Mouse (Mus musculus): Measurements from ENCODE around the gene Slc2a8. TPM values are rescaled to one million over a fixed set of nuclear protein-coding genes. Genes with fewer than 3 reads are reported as not detected.

Slc2a8 gene
- polyA plus RNA-seq, 1 experiment from 2014 or later: 26.4 TPM

DNA sequence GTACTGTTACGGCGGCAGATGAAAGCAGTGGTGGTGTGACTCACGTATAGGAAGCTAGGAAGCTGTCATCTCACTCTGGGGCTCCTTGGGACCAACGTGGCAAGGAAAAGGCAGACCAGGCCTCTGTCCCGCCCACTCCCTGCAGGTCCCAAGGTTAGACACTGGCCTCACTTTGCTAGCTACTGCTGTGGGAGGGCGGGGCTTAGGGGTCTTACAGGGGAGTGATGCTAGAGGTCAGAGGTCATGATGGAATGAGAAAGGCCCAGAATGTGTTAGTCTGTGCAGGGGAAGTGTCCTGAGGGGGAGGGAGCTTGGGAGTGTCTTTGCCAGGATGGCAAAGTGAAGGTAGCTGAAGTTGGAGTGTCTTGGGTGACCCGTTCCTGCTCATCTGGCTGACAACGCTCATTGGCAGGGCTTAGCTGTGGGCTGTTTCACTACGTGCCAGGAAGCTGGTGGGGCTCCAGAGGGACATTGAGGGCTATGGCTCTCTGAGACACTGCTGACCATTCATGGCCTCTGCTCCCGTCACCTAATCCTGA lies 57.5 kb downstream of the Slc2a8 start:
- H3K36me3 ChIP-seq: peaks cover 86% of the 10 kb centered on the region
- no peak overlapping the region for H3K27ac ChIP-seq (replicated peaks)
- no peak overlapping the region for H3K4me2 ChIP-seq
- 77% methylated on average over 10 of the region's 10 CpGs for WGBS
- no peaks in the 10 kb centered on the region for H3K9me3 ChIP-seq
- H3K4me1 ChIP-seq (replicated peaks): no peaks in the 10 kb centered on the region
- H3K9ac ChIP-seq: no peak overlapping the region
- H3K4me3 ChIP-seq: no peak overlapping the region
- no peak for ATAC-seq (ENCODE audit: low read depth)
- no peaks in the 10 kb centered on the region for H3K27me3 ChIP-seq

DNA sequence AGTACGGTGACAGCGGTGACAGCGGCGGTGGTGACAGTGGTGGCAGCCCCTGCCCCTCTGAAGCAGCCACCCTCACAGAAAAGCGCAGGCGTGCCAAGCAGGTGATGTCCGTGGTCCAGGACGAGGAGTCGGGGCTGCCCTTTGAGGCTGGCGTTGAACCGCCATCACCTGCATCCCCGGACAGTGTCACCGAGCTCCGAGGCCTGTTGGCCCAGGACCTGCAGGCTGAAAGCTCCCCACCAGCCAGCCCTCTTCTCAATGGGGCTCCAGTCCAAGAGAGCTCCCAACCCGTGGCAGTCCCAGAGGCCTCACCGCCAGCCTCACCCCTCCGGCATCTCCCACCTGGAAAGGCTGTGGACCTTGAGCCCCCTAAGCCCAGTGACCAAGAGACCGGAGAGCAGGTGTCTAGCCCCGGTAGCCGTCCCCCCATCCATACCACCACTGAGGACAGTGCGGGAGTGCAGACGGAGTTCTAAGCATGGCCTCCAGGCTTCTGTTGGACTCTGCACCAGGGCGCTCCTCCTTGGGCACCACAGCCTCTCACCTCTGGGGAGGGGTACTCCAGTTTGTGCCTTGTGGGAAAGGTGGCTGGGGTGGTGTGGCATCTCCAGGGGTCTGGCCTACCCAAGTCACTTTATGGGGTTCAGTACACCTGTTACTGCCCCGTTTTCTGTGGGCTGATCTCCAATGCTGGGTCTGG lies 58.2 kb downstream of the Slc2a8 start:
- H3K27me3 ChIP-seq: no peaks in the 10 kb centered on the region
- no peak overlapping the region for H3K27ac ChIP-seq (replicated peaks)
- no peaks in the 10 kb centered on the region for H3K9me3 ChIP-seq
- no peaks in the 10 kb centered on the region for H3K4me1 ChIP-seq (replicated peaks)
- no peak overlapping the region for H3K4me2 ChIP-seq
- H3K4me3 ChIP-seq: no peak overlapping the region
- no peak for ATAC-seq (ENCODE audit: low read depth)
- WGBS: 93% methylated on average over 24 of the region's 24 CpGs
- no peak overlapping the region for H3K9ac ChIP-seq
- H3K36me3 ChIP-seq: peaks cover 86% of the 10 kb centered on the region

Other genes with a start within 250 kb of the Slc2a8 start
- gene 6330409D20Rik, start 241.1 kb downstream of the Slc2a8 start, polyA plus RNA-seq (2015; fragmentation: Nextera tagmentation; extraction: Ambion mirVana): 3.2 and 4.0 TPM in 2 replicates
- 53.2 and 55.8 TPM in 2 replicates for gene Tor2a, start 224.8 kb downstream of the Slc2a8 start, polyA plus RNA-seq (2015; fragmentation: Nextera tagmentation; extraction: Ambion mirVana)
- gene Ttc16, start 206.4 kb downstream of the Slc2a8 start, polyA plus RNA-seq (2015; fragmentation: Nextera tagmentation; extraction: Ambion mirVana): 0.24 and 0.26 TPM in 2 replicates
- gene Ptrh1, start 206.3 kb downstream of the Slc2a8 start, polyA plus RNA-seq (2015; fragmentation: Nextera tagmentation; extraction: Ambion mirVana): 5.5 and 6.6 TPM in 2 replicates
- gene Cfap157, start 197.7 kb downstream of the Slc2a8 start, polyA plus RNA-seq (2015; fragmentation: Nextera tagmentation; extraction: Ambion mirVana): 0.84 and 1.3 TPM in 2 replicates
- 192 and 198 TPM in 2 replicates for gene Stxbp1, start 134.8 kb downstream of the Slc2a8 start, polyA plus RNA-seq (2015; fragmentation: Nextera tagmentation; extraction: Ambion mirVana)
- 35.9 and 37.3 TPM in 2 replicates for gene Fam129b, start 106.0 kb downstream of the Slc2a8 start, polyA plus RNA-seq (2015; fragmentation: Nextera tagmentation; extraction: Ambion mirVana)
- gene Rpl12, start 20.5 kb downstream of the Slc2a8 start, polyA plus RNA-seq (2015; fragmentation: Nextera tagmentation; extraction: Ambion mirVana): 102 and 106 TPM in 2 replicates
- 23.9 and 27.3 TPM in 2 replicates for gene Lrsam1, start 20.5 kb downstream of the Slc2a8 start, polyA plus RNA-seq (2015; fragmentation: Nextera tagmentation; extraction: Ambion mirVana)
- gene Garnl3, start 149.6 kb upstream of the Slc2a8 start, polyA plus RNA-seq (2015; fragmentation: Nextera tagmentation; extraction: Ambion mirVana): 27.6 and 33.4 TPM in 2 replicates
- 18.2 and 18.9 TPM in 2 replicates for gene Angptl2, start 234.0 kb upstream of the Slc2a8 start, polyA plus RNA-seq (2015; fragmentation: Nextera tagmentation; extraction: Ambion mirVana)